ENCODE assay signal across 9 mouse cellular contexts in the genomic region with DNA sequence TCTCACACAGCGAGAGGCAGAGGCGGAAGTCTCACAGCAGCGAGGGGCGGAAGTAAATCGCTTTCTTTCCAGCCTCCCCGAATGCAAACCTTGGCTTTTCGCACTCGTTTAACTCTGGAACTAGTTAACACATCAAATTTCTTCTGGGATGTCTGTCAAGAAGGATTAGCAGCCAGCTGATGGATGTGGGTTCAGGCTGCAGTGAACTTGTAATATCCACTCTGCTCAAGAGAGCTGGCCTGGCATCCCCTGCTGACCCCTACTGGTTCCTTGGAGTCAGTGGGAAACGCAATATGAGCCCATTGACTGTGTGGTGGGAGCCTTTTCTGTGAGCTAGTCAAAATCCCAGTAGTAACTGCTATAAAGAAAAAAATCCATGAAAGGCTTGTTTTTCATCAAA.
A peak's percentile ranks its signal among the peaks of the same experiment; 100 is the strongest.
DNase-seq lines count a peak whose midpoint lies in the region; ATAC-seq lines count a peak whose summit lies in the region.
"Had no signal": no experiment of that assay in that cellular context is flagged by ENCODE, and none has a peak within 500 bp of the region (broad histone marks: within the 10 kb centered on the region; RNA-seq: fewer than 3 reads in every experiment).

No protein-coding gene starts in this region.

- H3K27me3 ChIP-seq in heart, embryonic 14.5 days (ENCODE audit: control insufficient read depth, insufficient read depth, low read length): peaks cover 9% of the 10 kb centered on the region; the same call in 1 of the 2 replicates
- H3K27me3 ChIP-seq in embryonic facial prominence, embryonic 14.5 days (replicated peaks; ENCODE audit: control insufficient read depth, insufficient read depth, low read length): no peaks in the 10 kb centered on the region; the same call in none of the 2 replicates
- no peaks in the 10 kb centered on the region for H3K27me3 ChIP-seq in intestine, embryonic 16.5 days (replicated peaks; ENCODE audit: control insufficient read depth, insufficient read depth, low read length)
- H3K27me3 ChIP-seq in neural tube, embryonic 11.5 days (ENCODE audit: control insufficient read depth, insufficient read depth, low read length): no peaks in the 10 kb centered on the region

- H3K9ac ChIP-seq in heart, embryonic 14.5 days (ENCODE audit: low read length): peak overlapping the region; percentile 46
- H3K9ac ChIP-seq in embryonic facial prominence, embryonic 14.5 days (ENCODE audit: low read depth, low read length): peak overlapping the region; percentile 37
- H3K9ac ChIP-seq in intestine, embryonic 16.5 days (ENCODE audit: low read depth, low read length): no peak overlapping the region
- no peak overlapping the region for H3K9ac ChIP-seq in neural tube, embryonic 11.5 days (ENCODE audit: low read length)

- ATAC-seq in heart, embryonic 14.5 days (ENCODE audit: insufficient number of reproducible peaks, insufficient read depth, low FRiP score, low read depth): no peak
- ATAC-seq in embryonic facial prominence, embryonic 14.5 days (ENCODE audit: low read depth): peak; percentile 74; the same call in 1 of the 2 replicates
- ATAC-seq in intestine, embryonic 16.5 days: no peak
- no peak for ATAC-seq in neural tube, embryonic 11.5 days (ENCODE audit: insufficient read depth, low FRiP score, low TSS enrichment)

- no peak for DNase-seq in heart, adult 11 months
- DNase-seq in embryonic facial prominence, embryonic 14.5 days (ENCODE audit: low spot score): peak; percentile 67
- DNase-seq in neural tube, embryonic 11.5 days (ENCODE audit: low spot score): peak; percentile 43
- no peak for DNase-seq in adipocyte (ENCODE audit: low spot score)
- DNase-seq in layer of hippocampus, postnatal 14 days (ENCODE audit: low spot score in 2 of 2): no peak
- no peak for DNase-seq in adrenal gland, adult 18-20 months (ENCODE audit: low spot score in 2 of 2)
- DNase-seq: thymus, postnatal 14 days had no signal

- H3K9me3 ChIP-seq in heart, embryonic 14.5 days (ENCODE audit: control insufficient read depth, low read length): no peaks in the 10 kb centered on the region
- H3K9me3 ChIP-seq in embryonic facial prominence, embryonic 14.5 days (ENCODE audit: control insufficient read depth, low read length): no peaks in the 10 kb centered on the region
- H3K9me3 ChIP-seq in intestine, embryonic 16.5 days (ENCODE audit: control insufficient read depth, low read length): no peaks in the 10 kb centered on the region
- H3K9me3 ChIP-seq in neural tube, embryonic 11.5 days (ENCODE audit: control insufficient read depth, low read length): no peaks in the 10 kb centered on the region

- no peaks in the 10 kb centered on the region for H3K4me1 ChIP-seq in heart, embryonic 14.5 days (ENCODE audit: control insufficient read depth in 2 of 2, insufficient read depth in 2 of 2, low read length in 2 of 2)
- 0 out of 2 replicates have a peak, but pooled peaks cover 3% of the 10 kb centered on the region for H3K4me1 ChIP-seq in embryonic facial prominence, embryonic 14.5 days (ENCODE audit: control insufficient read depth, insufficient read depth, low read length)
- H3K4me1 ChIP-seq in intestine, embryonic 16.5 days (ENCODE audit: control insufficient read depth, insufficient read depth, low read length): no peaks in the 10 kb centered on the region
- no peaks in the 10 kb centered on the region for H3K4me1 ChIP-seq in neural tube, embryonic 11.5 days (ENCODE audit: control insufficient read depth, insufficient read depth, low read length)

- peak overlapping the region; percentile 61 for H3K4me2 ChIP-seq in heart, embryonic 14.5 days (ENCODE audit: low read length)
- H3K4me2 ChIP-seq in embryonic facial prominence, embryonic 14.5 days (ENCODE audit: low read depth, low read length): peak overlapping the region; percentile 52
- peak overlapping the region; percentile 40 for H3K4me2 ChIP-seq in intestine, embryonic 16.5 days (ENCODE audit: low read depth, low read length)
- peak overlapping the region; percentile 19; the same call in 1 of the 2 replicates for H3K4me2 ChIP-seq in neural tube, embryonic 11.5 days (ENCODE audit: low read depth)

- H3K36me3 ChIP-seq in heart, embryonic 14.5 days (ENCODE audit: control insufficient read depth, insufficient read depth, low read length): no peaks in the 10 kb centered on the region
- no peaks in the 10 kb centered on the region for H3K36me3 ChIP-seq in embryonic facial prominence, embryonic 14.5 days (ENCODE audit: control insufficient read depth, insufficient read depth, low read length)
- no peaks in the 10 kb centered on the region for H3K36me3 ChIP-seq in intestine, embryonic 16.5 days (ENCODE audit: control insufficient read depth, insufficient read depth, low read length)
- H3K36me3 ChIP-seq in neural tube, embryonic 11.5 days (ENCODE audit: control insufficient read depth, insufficient read depth, low read length): no peaks in the 10 kb centered on the region

- no peak overlapping the region for H3K27ac ChIP-seq in heart, embryonic 14.5 days (replicated peaks in 1 of 2; ENCODE audit: control insufficient read depth in 1 of 2, insufficient read depth in 1 of 2, low read depth in 2 of 2, low read length in 2 of 2)
- H3K27ac ChIP-seq in embryonic facial prominence, embryonic 14.5 days (replicated peaks; ENCODE audit: low read depth, low read length): no peak overlapping the region
- H3K27ac ChIP-seq in intestine, embryonic 16.5 days (ENCODE audit: low read length): no peak overlapping the region
- H3K27ac ChIP-seq in neural tube, embryonic 11.5 days (ENCODE audit: low read depth, low read length): no peak overlapping the region

- H3K4me3 ChIP-seq in heart, embryonic 14.5 days (ENCODE audit: control insufficient read depth in 1 of 2, insufficient read depth in 1 of 2, low read depth in 1 of 2, low read length in 2 of 2): peak overlapping the region; percentile 33 to 40
- peak overlapping the region; percentile 21 for H3K4me3 ChIP-seq in embryonic facial prominence, embryonic 14.5 days (ENCODE audit: low read depth, low read length)
- H3K4me3 ChIP-seq in intestine, embryonic 16.5 days (ENCODE audit: low read length): peak overlapping the region; percentile 4
- H3K4me3 ChIP-seq in neural tube, embryonic 11.5 days (ENCODE audit: low read depth, low read length): no peak overlapping the region

- WGBS in heart, embryonic 14.5 days: 20% methylated on average over 9 of the region's 9 CpGs
- 12% methylated on average over 9 of the region's 9 CpGs for WGBS in embryonic facial prominence, embryonic 14.5 days
- 27% methylated on average over 9 of the region's 9 CpGs for WGBS in intestine, embryonic 16.5 days
- WGBS in neural tube, embryonic 11.5 days: 19% methylated on average over 9 of the region's 9 CpGs

Comparison
In these comparisons a context has a peak if more than half of its experiments do, and no peak if none do; other contexts are left out.
1. H3K9ac ChIP-seq: peak in heart, embryonic 14.5 days (single experiment) and embryonic facial prominence, embryonic 14.5 days (single experiment); none in intestine, embryonic 16.5 days (single experiment) and neural tube, embryonic 11.5 days (single experiment).
2. DNase-seq: peak in embryonic facial prominence, embryonic 14.5 days (single experiment) and neural tube, embryonic 11.5 days (single experiment); none in heart, adult 11 months (single experiment), adipocyte (single experiment), layer of hippocampus, postnatal 14 days (0 of 2) and adrenal gland, adult 18-20 months (0 of 2).
3. Peak in every context shown above with its lines, with median percentiles within 50 percentile points of each other: H3K4me2 ChIP-seq.